Mouse (Mus musculus): ENCODE results near the gene Gm13278. TPM values are rescaled to one million over a fixed set of nuclear protein-coding genes. Genes with fewer than 3 reads are reported as not detected.

Gm13278 gene
- polyA plus RNA-seq, 1 experiment from 2014 or later: not detected

GRCm38 (mm10) chr4:88841438-88841911 lies 50.1 kb downstream of the Gm13278 start, which contains the start of gene Ifna4:
Ifna4 (plus strand) TSS chr4:88841861.
- Histone ChIP-seq H3K9ac (no peak within 1 kb of the TSS), H3K9me3 (no peaks in the 10 kb centered on the region), H3K27me3 (replicated peaks) (no peaks in the 10 kb centered on the region), H3K4me3 (replicated peaks) (no peak within 1 kb of the TSS), H3K36me3 (no peaks in the 10 kb centered on the region), H3K27ac (no peak within 1 kb of the TSS), H3K4me2 (no peak within 1 kb of the TSS), H3K4me1 (no peaks in the 10 kb centered on the region)
- 47% methylated on average over 2 of the region's 2 CpGs for WGBS
- ATAC-seq (ENCODE audit: insufficient read depth, low FRiP score, low read depth): no peak

Other genes with a start within 250 kb of the Gm13278 start
- not detected in 2 replicates for gene Ifna15, start 233.3 kb upstream of the Gm13278 start, polyA plus RNA-seq (2015; fragmentation: Nextera tagmentation; extraction: Ambion mirVana)
- not detected in 2 replicates for gene Ifna14, start 219.8 kb upstream of the Gm13278 start, polyA plus RNA-seq (2015; fragmentation: Nextera tagmentation; extraction: Ambion mirVana)
- not detected in 2 replicates for gene Ifna9, start 199.2 kb upstream of the Gm13278 start, polyA plus RNA-seq (2015; fragmentation: Nextera tagmentation; extraction: Ambion mirVana)
- not detected in 2 replicates for gene Ifna12, start 188.2 kb upstream of the Gm13278 start, polyA plus RNA-seq (2015; fragmentation: Nextera tagmentation; extraction: Ambion mirVana)
- not detected in 2 replicates for gene C87499, start 157.1 kb upstream of the Gm13278 start, polyA plus RNA-seq (2015; fragmentation: Nextera tagmentation; extraction: Ambion mirVana)
- gene Ifna13, start 147.1 kb upstream of the Gm13278 start, polyA plus RNA-seq (2015; fragmentation: Nextera tagmentation; extraction: Ambion mirVana): not detected in 2 replicates
- gene Ifna16, start 114.6 kb upstream of the Gm13278 start, polyA plus RNA-seq (2015; fragmentation: Nextera tagmentation; extraction: Ambion mirVana): not detected in 2 replicates
- not detected in 2 replicates for gene Ifna2, start 107.6 kb upstream of the Gm13278 start, polyA plus RNA-seq (2015; fragmentation: Nextera tagmentation; extraction: Ambion mirVana)
- not detected in 2 replicates for gene Ifnab, start 100.2 kb upstream of the Gm13278 start, polyA plus RNA-seq (2015; fragmentation: Nextera tagmentation; extraction: Ambion mirVana)
- 0.49 and 1.0 TPM in 2 replicates for gene Gm26566, start 69.7 kb upstream of the Gm13278 start, polyA plus RNA-seq (2015; fragmentation: Nextera tagmentation; extraction: Ambion mirVana)
- 87.8 and 88.8 TPM in 2 replicates for gene Klhl9, start 69.1 kb upstream of the Gm13278 start, polyA plus RNA-seq (2015; fragmentation: Nextera tagmentation; extraction: Ambion mirVana)
- not detected in 2 replicates for gene Gm13271, start 36.7 kb upstream of the Gm13278 start, polyA plus RNA-seq (2015; fragmentation: Nextera tagmentation; extraction: Ambion mirVana)
- 0.23 and 0.33 TPM in 2 replicates for gene Gm13283, start 31.4 kb upstream of the Gm13278 start, polyA plus RNA-seq (2015; fragmentation: Nextera tagmentation; extraction: Ambion mirVana)
- 0.30 and 0.70 TPM in 2 replicates for gene Gm13290, start 17.7 kb upstream of the Gm13278 start, polyA plus RNA-seq (2015; fragmentation: Nextera tagmentation; extraction: Ambion mirVana)
- gene Gm13289, start 14.6 kb upstream of the Gm13278 start, polyA plus RNA-seq (2015; fragmentation: Nextera tagmentation; extraction: Ambion mirVana): not detected in 2 replicates
- 0.35 TPM in 1 of 2 replicates, not detected in the other for gene Gm13272, start 11.7 kb upstream of the Gm13278 start, polyA plus RNA-seq (2015; fragmentation: Nextera tagmentation; extraction: Ambion mirVana)
- 0.30 and 0.41 TPM in 2 replicates for gene Ifnz, start 9.4 kb upstream of the Gm13278 start, polyA plus RNA-seq (2015; fragmentation: Nextera tagmentation; extraction: Ambion mirVana)
- gene Gm13276, start 5.8 kb upstream of the Gm13278 start, polyA plus RNA-seq (2015; fragmentation: Nextera tagmentation; extraction: Ambion mirVana): not detected in 2 replicates
- gene Gm13277, start 2.9 kb upstream of the Gm13278 start, polyA plus RNA-seq (2015; fragmentation: Nextera tagmentation; extraction: Ambion mirVana): not detected in 2 replicates
- not detected in 2 replicates for gene Gm13275, start 2.9 kb downstream of the Gm13278 start, polyA plus RNA-seq (2015; fragmentation: Nextera tagmentation; extraction: Ambion mirVana)
- gene Gm13279, start 5.8 kb downstream of the Gm13278 start, polyA plus RNA-seq (2015; fragmentation: Nextera tagmentation; extraction: Ambion mirVana): not detected in 2 replicates
- 0.94 and 1.3 TPM in 2 replicates for gene Gm13285, start 8.1 kb downstream of the Gm13278 start, polyA plus RNA-seq (2015; fragmentation: Nextera tagmentation; extraction: Ambion mirVana)
- gene Gm13287, start 11.7 kb downstream of the Gm13278 start, polyA plus RNA-seq (2015; fragmentation: Nextera tagmentation; extraction: Ambion mirVana): 0.41 TPM in 1 of 2 replicates, not detected in the other
- not detected in 2 replicates for gene Gm13288, start 14.0 kb downstream of the Gm13278 start, polyA plus RNA-seq (2015; fragmentation: Nextera tagmentation; extraction: Ambion mirVana)
- not detected in 2 replicates for gene Ifna7, start 24.7 kb downstream of the Gm13278 start, polyA plus RNA-seq (2015; fragmentation: Nextera tagmentation; extraction: Ambion mirVana)
- not detected in 2 replicates for gene Ifna11, start 28.4 kb downstream of the Gm13278 start, polyA plus RNA-seq (2015; fragmentation: Nextera tagmentation; extraction: Ambion mirVana)
- gene Ifna6, start 35.9 kb downstream of the Gm13278 start, polyA plus RNA-seq (2015; fragmentation: Nextera tagmentation; extraction: Ambion mirVana): not detected in 2 replicates
- not detected in 2 replicates for gene Ifna5, start 44.0 kb downstream of the Gm13278 start, polyA plus RNA-seq (2015; fragmentation: Nextera tagmentation; extraction: Ambion mirVana)
- gene Ifna4, start 50.3 kb downstream of the Gm13278 start, polyA plus RNA-seq (2015; fragmentation: Nextera tagmentation; extraction: Ambion mirVana): not detected in 2 replicates
- not detected in 2 replicates for gene Ifna1, start 58.5 kb downstream of the Gm13278 start, polyA plus RNA-seq (2015; fragmentation: Nextera tagmentation; extraction: Ambion mirVana)
- gene Ifne, start 88.7 kb downstream of the Gm13278 start, polyA plus RNA-seq (2015; fragmentation: Nextera tagmentation; extraction: Ambion mirVana): not detected in 2 replicates